Mouse (Mus musculus) ES-Bruce4 (cell line): ENCODE measurements around the gene Dlg4. TPM values are rescaled to one million over a fixed set of nuclear protein-coding genes. Genes with fewer than 3 reads are reported as not detected.

Experiments
- H3K27ac ChIP-seq: 2 replicates; pipeline ENCODE4 v1.5.1; 2012; ENCODE audit warnings: low read length, inconsistent platforms; ENCODE audit not compliant: insufficient read depth
- H3K27me3 ChIP-seq: 2 replicates; pipeline ENCODE4 v1.6.1; 2012; ENCODE audit warnings: mild to moderate bottlenecking, low read length, inconsistent platforms; ENCODE audit not compliant: control insufficient read depth, poor library complexity, insufficient read depth, severe bottlenecking
- H3K36me3 ChIP-seq: 2 replicates; pipeline ENCODE4 v1.6.1; 2012; ENCODE audit warnings: inconsistent platforms, mild to moderate bottlenecking, low read length, moderate library complexity; ENCODE audit not compliant: control insufficient read depth, poor library complexity, insufficient read depth, severe bottlenecking
- H3K4me1 ChIP-seq: one replicate; pipeline ENCODE4 v1.8.1; 2011; ENCODE audit warnings: low read length; ENCODE audit not compliant: control insufficient read depth, insufficient read depth
- H3K4me3 ChIP-seq: 2 replicates; pipeline ENCODE4 v1.5.1; 2011; ENCODE audit warnings: low read depth, mild to moderate bottlenecking, low read length
- H3K9ac ChIP-seq: 2 replicates; pipeline ENCODE4 v1.6.1; 2012; ENCODE audit warnings: low read depth, mild to moderate bottlenecking, inconsistent platforms; ENCODE audit not compliant: poor library complexity, severe bottlenecking
- H3K9me3 ChIP-seq: replicated peaks from 2 replicates; pipeline ENCODE4 v1.6.1; 2012; ENCODE audit warnings: mild to moderate bottlenecking, low read length, inconsistent platforms; ENCODE audit not compliant: control insufficient read depth, poor library complexity, insufficient read depth, severe bottlenecking
- CTCF ChIP-seq: IDR thresholded peaks from one replicate; pipeline ENCODE4 v1.8.1; 2011; ENCODE audit warnings: low read depth, low read length
- EP300 ChIP-seq: IDR thresholded peaks from 2 replicates; pipeline ENCODE4 v1.6.1; 2011; ENCODE audit warnings: low read depth, low read length; ENCODE audit not compliant: insufficient read depth
- POLR2A ChIP-seq: IDR thresholded peaks from one replicate; pipeline ENCODE4 v1.8.1; 2011; ENCODE audit warnings: low read length; ENCODE audit not compliant: insufficient read depth
- polyA plus RNA-seq: library from polyadenylated mRNA; stranded (reverse); fragments of >200 nt; gene quantifications from 2 replicates; pipeline ENCODE4 v1.2.4, GENCODE M21; 2011; ENCODE audit warnings: low read depth; ENCODE audit not compliant: missing spikeins, insufficient read depth, insufficient read length

Dlg4 gene
- polyA plus RNA-seq, 1 experiment, result 25.7 TPM

GRCm38 (mm10) chr11:70024151-70024514, 7.4 kb downstream of the Dlg4 start:
- TF ChIP-seq EP300, result no peak
- no peak for TF ChIP-seq CTCF
- TF ChIP-seq POLR2A, result no peak
- Histone ChIP-seq H3K9me3 (no peaks in the 10 kb centered on the region), H3K36me3 (no peaks in the 10 kb centered on the region), H3K27me3 (no peaks in the 10 kb centered on the region), H3K27ac (no peak overlapping the region), H3K4me1 (peaks cover 5% of the 10 kb centered on the region), H3K9ac (no peak overlapping the region), H3K4me3 (no peak overlapping the region)

- H3K4me3 ChIP-seq, result peak overlapping the region; percentile 10; the same call in 1 of the 2 replicates
Observed at GRCm38 (mm10) chr11:70026689-70027088, 9.9 kb downstream of the Dlg4 start.

GRCm38 (mm10) chr11:70027397-70027796, 10.7 kb downstream of the Dlg4 start:
- Histone ChIP-seq H3K27ac (no peak overlapping the region), H3K4me3 (0 out of 2 replicates have a peak overlapping the region, but pooled peaks have one; percentile 5), H3K36me3 (no peaks in the 10 kb centered on the region), H3K27me3 (no peaks in the 10 kb centered on the region), H3K9me3 (no peaks in the 10 kb centered on the region), H3K9ac (0 out of 2 replicates have a peak overlapping the region, but pooled peaks have one; percentile 23), H3K4me1 (peaks cover 5% of the 10 kb centered on the region)
- TF ChIP-seq EP300 (no peak), CTCF (no peak), POLR2A (no peak)

More at GRCm38 (mm10) chr11:70026689-70027088, 9.9 kb downstream of the Dlg4 start:
- no peaks in the 10 kb centered on the region for H3K36me3 ChIP-seq
- H3K9ac ChIP-seq, result peak overlapping the region; percentile 23; the same call in 1 of the 2 replicates
- no peaks in the 10 kb centered on the region for H3K9me3 ChIP-seq
- H3K27me3 ChIP-seq, result no peaks in the 10 kb centered on the region
- peaks cover 5% of the 10 kb centered on the region for H3K4me1 ChIP-seq
- no peak for TF ChIP-seq CTCF
- TF ChIP-seq POLR2A, result no peak
- peak; percentile 49; the same call in 1 of the 2 replicates for TF ChIP-seq EP300
- no peak overlapping the region for H3K27ac ChIP-seq

GRCm38 (mm10) chr11:70028401-70029129, 11.8 kb downstream of the Dlg4 start:
- Histone ChIP-seq H3K9ac (no peak overlapping the region), H3K4me1 (peaks cover 5% of the 10 kb centered on the region), H3K27ac (no peak overlapping the region), H3K9me3 (no peaks in the 10 kb centered on the region), H3K27me3 (no peaks in the 10 kb centered on the region), H3K4me3 (no peak overlapping the region), H3K36me3 (no peaks in the 10 kb centered on the region)
- no peak for TF ChIP-seq CTCF
- TF ChIP-seq EP300, result no peak
- no peak for TF ChIP-seq POLR2A

- Histone ChIP-seq H3K27me3 (no peaks in the 10 kb centered on the region), H3K4me3 (peak overlapping the region; percentile 62), H3K27ac (no peak overlapping the region), H3K36me3 (no peaks in the 10 kb centered on the region), H3K9me3 (no peaks in the 10 kb centered on the region), H3K4me1 (peaks cover 5% of the 10 kb centered on the region), H3K9ac (no peak overlapping the region)
- no peak for TF ChIP-seq EP300
- TF ChIP-seq POLR2A, result no peak
- TF ChIP-seq CTCF, result no peak
Observed at GRCm38 (mm10) chr11:70029130-70029801, 12.5 kb downstream of the Dlg4 start.
